27 mouse cellular contexts compared by ENCODE assay signal in the genomic region with DNA sequence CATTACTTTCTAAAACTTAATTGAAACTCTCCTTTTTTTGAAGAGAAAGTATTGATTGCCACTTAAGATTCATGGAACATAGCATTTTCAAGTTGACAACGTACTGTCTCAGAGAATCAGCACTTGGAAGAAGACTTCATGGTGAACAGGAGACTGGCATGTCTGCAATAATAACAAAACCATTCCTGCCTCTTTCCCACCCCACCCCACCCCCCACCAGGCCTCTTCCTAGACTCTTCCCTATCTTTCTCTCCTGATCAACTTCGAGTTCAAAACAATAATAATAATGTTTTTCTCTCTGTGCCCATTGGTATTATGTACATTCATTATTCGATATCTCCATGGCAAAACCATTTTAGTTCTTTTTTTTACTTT.
"Had no signal": no experiment of that assay in that cellular context is flagged by ENCODE, and none has a peak within 500 bp of the region (broad histone marks: within the 10 kb centered on the region; RNA-seq: fewer than 3 reads in every experiment).

No protein-coding gene starts in this region.

- H3K9ac ChIP-seq: embryonic facial prominence, embryonic 12.5 days; embryonic facial prominence, embryonic 13.5 days; embryonic facial prominence, embryonic 15.5 days; forebrain, embryonic 12.5 days; forebrain, embryonic 13.5 days; forebrain, embryonic 15.5 days; forebrain, postnatal 0 days had no signal

- H3K4me2 ChIP-seq: embryonic facial prominence, embryonic 15.5 days; forebrain, embryonic 12.5 days; forebrain, embryonic 13.5 days; forebrain, embryonic 15.5 days had no signal

- H3K9me3 ChIP-seq: embryonic facial prominence, embryonic 10.5 days; embryonic facial prominence, embryonic 12.5 days; embryonic facial prominence, embryonic 13.5 days; embryonic facial prominence, embryonic 15.5 days; forebrain, embryonic 10.5 days; forebrain, embryonic 12.5 days; forebrain, embryonic 13.5 days; forebrain, embryonic 15.5 days had no signal

- H3K4me1 ChIP-seq: forebrain, embryonic 10.5 days; forebrain, embryonic 12.5 days; forebrain, embryonic 13.5 days; forebrain, embryonic 15.5 days had no signal

- H3K4me3 ChIP-seq: embryonic facial prominence, embryonic 10.5 days; embryonic facial prominence, embryonic 12.5 days; embryonic facial prominence, embryonic 13.5 days; embryonic facial prominence, embryonic 15.5 days; erythroblast, embryonic 14.5 days; forebrain, embryonic 10.5 days; forebrain, embryonic 12.5 days; forebrain, embryonic 13.5 days; forebrain, embryonic 15.5 days had no signal

- ATAC-seq: forebrain, embryonic 13.5 days; forebrain, embryonic 14.5 days; forebrain, embryonic 15.5 days; forebrain, embryonic 16.5 days had no signal

- H3K36me3 ChIP-seq: embryonic facial prominence, embryonic 10.5 days; embryonic facial prominence, embryonic 12.5 days; embryonic facial prominence, embryonic 13.5 days; embryonic facial prominence, embryonic 15.5 days; forebrain, embryonic 10.5 days; forebrain, embryonic 12.5 days; forebrain, embryonic 15.5 days had no signal

- H3K27me3 ChIP-seq: embryonic facial prominence, embryonic 12.5 days; embryonic facial prominence, embryonic 13.5 days; embryonic facial prominence, embryonic 15.5 days; forebrain, embryonic 12.5 days; forebrain, embryonic 13.5 days; forebrain, embryonic 15.5 days had no signal

- H3K27ac ChIP-seq: embryonic facial prominence, embryonic 12.5 days; embryonic facial prominence, embryonic 15.5 days; forebrain, embryonic 12.5 days; forebrain, embryonic 13.5 days; forebrain, embryonic 15.5 days had no signal

- DNase-seq: cerebellum, adult 18-20 months; cerebellum, adult 2 months; cerebellum, adult 8-10 months; cerebellum, adult 9-10 months; cerebellum, adult 9-11 months; cerebellum, postnatal 10 days; cerebellum, postnatal 14 days; cerebellum, postnatal 25 days; cerebellum, postnatal 36 days; forebrain, postnatal 0 days; gastrocnemius, adult 2 months; gastrocnemius, postnatal 10 days; gastrocnemius, postnatal 14 days; gastrocnemius, postnatal 25 days; gastrocnemius, postnatal 36 days; heart, adult 11 months had no signal
